Mouse (Mus musculus): ENCODE data around the gene Sec14l1. TPM values are rescaled to one million over a fixed set of nuclear protein-coding genes. Genes with fewer than 3 reads are reported as not detected.

Sec14l1 gene
- polyA plus RNA-seq, 1 experiment from 2014 or later, result 53.9 TPM

DNA sequence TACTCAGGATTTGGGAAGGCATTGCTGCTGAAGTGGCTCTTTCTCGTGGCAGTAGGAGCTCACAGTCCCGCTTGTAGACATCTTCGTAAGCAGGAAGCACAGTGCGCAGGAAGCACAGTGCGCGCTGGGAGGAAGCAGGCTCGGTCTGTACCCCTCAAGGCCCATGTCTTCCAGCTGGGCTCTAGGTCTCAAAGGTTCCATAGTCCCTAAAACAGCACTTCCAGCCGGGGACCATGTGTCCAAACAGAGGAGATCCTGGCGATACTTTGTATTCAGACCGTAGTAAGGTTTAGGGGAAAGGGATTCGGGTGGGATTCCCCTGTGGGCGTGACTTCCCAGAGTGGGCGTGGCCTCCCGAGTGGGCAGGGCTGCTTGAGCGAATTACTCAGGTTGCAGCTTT lies 60.0 kb downstream of the Sec14l1 start:
- peak overlapping the region; percentile 42 for H3K4me2 ChIP-seq (ENCODE audit: low read length)
- 0 out of 2 replicates have a peak overlapping the region, but pooled peaks have one; percentile 45 for H3K27ac ChIP-seq (ENCODE audit: low read depth, low read length)
- no peaks in the 10 kb centered on the region for H3K36me3 ChIP-seq (ENCODE audit: control insufficient read depth, insufficient read depth, low read length)
- H3K4me3 ChIP-seq (ENCODE audit: low read length), result peak overlapping the region; percentile 7; the same call in 1 of the 2 replicates
- no peaks in the 10 kb centered on the region; the same call in 1 of the 2 replicates for H3K9me3 ChIP-seq (ENCODE audit: control insufficient read depth, low read length)
- H3K4me1 ChIP-seq (ENCODE audit: control insufficient read depth, insufficient read depth, low read depth, low read length), result peaks cover 9% of the 10 kb centered on the region
- WGBS, result 54% methylated on average over 15 of the region's 15 CpGs
- H3K27me3 ChIP-seq (replicated peaks; ENCODE audit: control insufficient read depth, insufficient read depth, low read length), result no peaks in the 10 kb centered on the region
- H3K9ac ChIP-seq (ENCODE audit: low read depth, low read length), result no peak overlapping the region
- no peak for ATAC-seq

DNA sequence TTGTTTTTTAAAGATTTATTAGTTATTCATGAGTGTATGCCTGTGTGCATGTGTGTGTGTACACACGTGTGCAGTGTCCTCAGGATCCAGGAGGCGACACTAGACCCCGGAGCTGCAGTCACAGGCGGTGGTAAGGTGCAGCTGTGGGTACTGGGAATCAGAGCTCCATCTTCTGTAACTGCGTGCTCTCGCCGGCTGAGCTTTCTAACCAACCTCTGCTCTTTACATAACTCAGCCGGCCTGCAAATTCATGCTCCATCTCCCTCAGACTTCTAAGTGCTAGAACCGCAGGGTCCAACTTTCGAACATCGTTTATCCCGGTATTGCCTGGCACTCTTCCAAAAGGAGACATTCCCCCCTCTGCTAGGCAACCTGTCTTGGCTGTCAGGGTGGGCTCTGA lies 60.5 kb downstream of the Sec14l1 start:
- peaks cover 9% of the 10 kb centered on the region for H3K4me1 ChIP-seq (ENCODE audit: control insufficient read depth, insufficient read depth, low read depth, low read length)
- H3K36me3 ChIP-seq (ENCODE audit: control insufficient read depth, insufficient read depth, low read length), result no peaks in the 10 kb centered on the region
- H3K4me2 ChIP-seq (ENCODE audit: low read length), result no peak overlapping the region
- H3K27ac ChIP-seq (ENCODE audit: low read depth, low read length), result no peak overlapping the region
- H3K9ac ChIP-seq (ENCODE audit: low read depth, low read length), result no peak overlapping the region
- 82% methylated on average over 12 of the region's 12 CpGs for WGBS
- H3K27me3 ChIP-seq (replicated peaks; ENCODE audit: control insufficient read depth, insufficient read depth, low read length), result no peaks in the 10 kb centered on the region
- H3K9me3 ChIP-seq (ENCODE audit: control insufficient read depth, low read length), result no peaks in the 10 kb centered on the region; the same call in 1 of the 2 replicates
- no peak for ATAC-seq
- no peak overlapping the region for H3K4me3 ChIP-seq (ENCODE audit: low read length)

DNA sequence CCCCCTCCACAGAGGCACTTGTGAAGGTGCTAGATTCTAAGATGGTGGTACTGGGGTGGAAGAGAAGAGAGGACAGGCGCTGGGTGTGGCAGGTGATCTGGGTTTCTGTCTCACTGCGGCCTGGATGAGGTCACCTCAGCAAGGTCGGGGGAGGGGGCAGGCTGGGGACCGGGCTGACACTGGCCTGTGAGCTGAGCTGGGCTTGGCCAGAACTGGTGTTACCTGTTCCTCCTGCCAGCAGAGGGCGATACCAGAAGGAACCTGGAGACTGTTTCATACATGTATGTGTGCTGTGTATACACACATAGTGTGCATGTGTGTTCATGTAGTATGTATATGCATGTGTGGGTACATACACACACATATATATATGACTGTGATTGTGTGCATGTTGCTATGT lies 61.3 kb downstream of the Sec14l1 start:
- WGBS, result 28% methylated on average over 5 of the region's 5 CpGs
- no peak overlapping the region for H3K4me3 ChIP-seq (ENCODE audit: low read length)
- no peaks in the 10 kb centered on the region for H3K36me3 ChIP-seq (ENCODE audit: control insufficient read depth, insufficient read depth, low read length)
- H3K9me3 ChIP-seq (ENCODE audit: control insufficient read depth, low read length), result peaks cover 3% of the 10 kb centered on the region; the same call in 1 of the 2 replicates
- peaks cover 9% of the 10 kb centered on the region for H3K4me1 ChIP-seq (ENCODE audit: control insufficient read depth, insufficient read depth, low read depth, low read length)
- H3K27me3 ChIP-seq (replicated peaks; ENCODE audit: control insufficient read depth, insufficient read depth, low read length), result no peaks in the 10 kb centered on the region
- no peak overlapping the region for H3K27ac ChIP-seq (ENCODE audit: low read depth, low read length)
- ATAC-seq, result no peak
- H3K9ac ChIP-seq (ENCODE audit: low read depth, low read length), result no peak overlapping the region
- no peak overlapping the region for H3K4me2 ChIP-seq (ENCODE audit: low read length)

DNA sequence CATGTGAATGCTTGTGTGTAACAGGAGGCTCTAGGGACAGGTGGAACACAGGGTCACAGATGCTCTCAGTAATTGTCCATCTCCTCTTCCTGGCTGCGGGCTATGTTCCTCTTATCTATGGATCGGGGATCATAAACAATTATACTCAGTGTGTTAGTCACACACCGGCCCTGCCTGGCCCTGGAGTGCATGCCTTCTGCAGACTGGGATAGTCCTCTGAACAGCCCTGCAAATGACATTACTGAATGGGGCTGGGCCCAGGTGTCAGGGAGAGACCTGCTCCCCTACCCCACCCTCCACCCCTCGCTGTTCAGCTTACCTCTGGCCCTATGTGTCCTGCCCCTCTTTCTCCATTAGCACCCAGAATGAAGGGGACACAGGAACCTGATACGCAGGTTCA lies 61.9 kb downstream of the Sec14l1 start:
- Histone ChIP-seq H3K9me3 (ENCODE audit: control insufficient read depth, low read length) (peaks cover 4% of the 10 kb centered on the region), H3K36me3 (ENCODE audit: control insufficient read depth, insufficient read depth, low read length) (no peaks in the 10 kb centered on the region), H3K4me1 (ENCODE audit: control insufficient read depth, insufficient read depth, low read depth, low read length) (peaks cover 9% of the 10 kb centered on the region), H3K9ac (ENCODE audit: low read depth, low read length) (no peak overlapping the region), H3K4me3 (ENCODE audit: low read length) (no peak overlapping the region), H3K4me2 (ENCODE audit: low read length) (no peak overlapping the region), H3K27me3 (replicated peaks; ENCODE audit: control insufficient read depth, insufficient read depth, low read length) (no peaks in the 10 kb centered on the region), H3K27ac (ENCODE audit: low read depth, low read length) (no peak overlapping the region)
- peak; percentile 37; the same call in 1 of the 2 replicates for ATAC-seq
- 69% methylated on average over 5 of the region's 5 CpGs for whole genome bisulfite sequencing

DNA sequence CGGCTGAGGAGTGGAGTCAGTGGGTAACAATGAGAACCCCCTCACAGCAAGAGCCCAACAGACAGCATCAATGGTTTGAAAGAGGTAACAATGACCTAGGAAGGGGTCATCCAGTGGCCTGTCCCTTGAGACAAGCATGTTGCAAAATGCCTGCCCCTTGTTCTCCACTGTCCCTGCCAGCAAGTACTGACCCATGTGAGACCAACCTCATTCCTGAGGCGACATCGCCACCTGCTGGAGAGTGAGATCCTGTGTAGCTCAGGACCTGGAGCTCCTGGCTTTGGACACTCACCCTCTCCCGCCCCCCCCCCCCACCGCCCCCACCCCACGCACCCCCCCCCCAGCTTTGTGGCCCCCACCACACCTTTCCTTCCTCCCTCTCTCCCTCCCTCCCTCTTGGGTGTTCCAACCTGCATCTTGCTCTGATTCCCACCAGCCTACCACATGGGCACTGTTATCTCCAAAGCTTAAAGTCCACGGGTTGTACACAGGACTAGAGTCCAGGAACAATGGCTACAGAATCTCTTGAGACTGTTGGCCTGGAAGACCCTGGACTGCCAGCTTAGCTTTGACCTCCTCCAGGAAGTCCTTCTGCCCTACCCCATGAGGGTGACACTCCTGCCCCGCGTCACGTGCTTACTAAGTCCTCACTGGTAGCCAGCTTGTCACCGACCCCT lies 62.5 kb downstream of the Sec14l1 start:
- no peaks in the 10 kb centered on the region for H3K36me3 ChIP-seq (ENCODE audit: control insufficient read depth, insufficient read depth, low read length)
- no peak overlapping the region for H3K4me2 ChIP-seq (ENCODE audit: low read length)
- H3K9ac ChIP-seq (ENCODE audit: low read depth, low read length), result no peak overlapping the region
- H3K4me1 ChIP-seq (ENCODE audit: control insufficient read depth, insufficient read depth, low read depth, low read length), result peaks cover 9% of the 10 kb centered on the region
- no peaks in the 10 kb centered on the region for H3K27me3 ChIP-seq (replicated peaks; ENCODE audit: control insufficient read depth, insufficient read depth, low read length)
- peaks cover 8% of the 10 kb centered on the region for H3K9me3 ChIP-seq (ENCODE audit: control insufficient read depth, low read length)
- 50% methylated on average over 9 of the region's 11 CpGs for WGBS
- no peak overlapping the region for H3K27ac ChIP-seq (ENCODE audit: low read depth, low read length)
- H3K4me3 ChIP-seq (ENCODE audit: low read length), result no peak overlapping the region
- peak; percentile 77; the same call in 1 of the 2 replicates for ATAC-seq

DNA sequence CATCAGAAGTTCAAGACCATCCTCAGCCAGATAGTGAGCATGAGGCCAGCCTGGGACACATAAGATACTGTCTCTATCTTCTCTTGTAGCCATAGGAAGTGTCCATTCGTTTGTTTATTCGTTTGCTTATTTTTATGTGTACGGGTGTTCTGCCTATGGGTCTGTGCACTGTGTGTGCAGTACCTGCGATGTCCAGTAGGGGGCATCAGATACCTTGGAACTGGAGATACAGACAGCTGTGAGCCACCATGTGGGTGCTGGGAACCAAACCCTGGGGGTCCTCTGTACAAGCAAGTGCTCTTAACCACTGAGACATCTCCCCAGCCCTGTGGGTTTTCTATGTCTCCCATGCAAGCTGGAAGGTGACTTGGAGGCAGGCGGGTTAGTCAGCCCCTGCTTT lies 64.9 kb downstream of the Sec14l1 start:
- 83% methylated on average over 5 of the region's 5 CpGs for WGBS
- H3K9me3 ChIP-seq (ENCODE audit: control insufficient read depth, low read length), result peaks cover 11% of the 10 kb centered on the region
- H3K27ac ChIP-seq (ENCODE audit: low read depth, low read length), result no peak overlapping the region
- no peaks in the 10 kb centered on the region for H3K36me3 ChIP-seq (ENCODE audit: control insufficient read depth, insufficient read depth, low read length)
- no peak for ATAC-seq
- H3K9ac ChIP-seq (ENCODE audit: low read depth, low read length), result no peak overlapping the region
- peaks cover 3% of the 10 kb centered on the region for H3K4me1 ChIP-seq (ENCODE audit: control insufficient read depth, insufficient read depth, low read depth, low read length)
- H3K27me3 ChIP-seq (replicated peaks; ENCODE audit: control insufficient read depth, insufficient read depth, low read length), result no peaks in the 10 kb centered on the region
- no peak overlapping the region for H3K4me3 ChIP-seq (ENCODE audit: low read length)
- no peak overlapping the region for H3K4me2 ChIP-seq (ENCODE audit: low read length)

DNA sequence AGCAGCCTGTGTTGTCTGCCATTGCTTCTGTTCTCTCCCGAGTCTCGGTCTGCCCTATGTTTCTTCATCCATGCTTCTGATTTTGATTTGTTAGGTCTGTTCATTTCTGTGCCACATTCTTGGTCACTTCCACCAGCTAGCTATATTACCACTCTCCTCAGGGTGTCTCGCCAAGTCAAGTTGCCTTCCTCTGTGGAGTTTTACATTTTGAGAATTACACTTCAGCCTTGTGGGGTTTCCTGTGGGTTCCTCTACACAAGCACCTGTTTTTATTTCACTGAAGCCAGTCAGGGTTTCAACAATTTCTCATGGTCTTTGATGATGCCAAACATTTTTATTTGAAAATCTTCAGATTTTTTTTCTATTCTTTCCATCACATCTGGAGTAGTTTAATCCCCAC lies 67.8 kb downstream of the Sec14l1 start:
- Histone ChIP-seq H3K36me3 (ENCODE audit: control insufficient read depth, insufficient read depth, low read length) (no peaks in the 10 kb centered on the region), H3K27ac (ENCODE audit: low read depth, low read length) (no peak overlapping the region), H3K9me3 (ENCODE audit: control insufficient read depth, low read length) (peaks cover 11% of the 10 kb centered on the region), H3K4me3 (ENCODE audit: low read length) (no peak overlapping the region), H3K4me1 (ENCODE audit: control insufficient read depth, insufficient read depth, low read depth, low read length) (no peaks in the 10 kb centered on the region), H3K4me2 (ENCODE audit: low read length) (no peak overlapping the region), H3K27me3 (replicated peaks; ENCODE audit: control insufficient read depth, insufficient read depth, low read length) (no peaks in the 10 kb centered on the region), H3K9ac (ENCODE audit: low read depth, low read length) (no peak overlapping the region)
- WGBS, result 91% methylated on average over 3 of the region's 3 CpGs
- ATAC-seq, result no peak

DNA sequence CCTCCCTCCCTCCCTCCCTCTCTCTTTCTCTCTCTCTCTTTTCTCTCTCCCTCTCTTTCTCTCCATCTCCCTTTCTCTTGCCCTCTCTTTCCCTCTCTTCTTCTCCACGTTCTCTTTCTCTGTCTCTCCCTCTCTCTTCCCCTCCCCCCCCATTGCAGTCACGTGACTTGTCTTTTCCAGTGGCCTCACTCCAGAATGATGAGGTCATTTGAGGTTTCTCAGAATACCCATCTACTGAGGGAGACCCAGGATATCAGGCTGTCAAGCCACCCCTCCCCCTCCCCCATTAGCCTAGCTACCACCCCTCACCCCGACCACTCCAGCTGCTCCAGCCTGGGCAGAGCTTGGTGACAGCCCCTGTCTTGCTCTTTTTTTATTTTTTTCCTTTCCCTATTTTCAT lies 68.3 kb downstream of the Sec14l1 start:
- peaks cover 11% of the 10 kb centered on the region for H3K9me3 ChIP-seq (ENCODE audit: control insufficient read depth, low read length)
- no peaks in the 10 kb centered on the region for H3K4me1 ChIP-seq (ENCODE audit: control insufficient read depth, insufficient read depth, low read depth, low read length)
- no peak overlapping the region for H3K9ac ChIP-seq (ENCODE audit: low read depth, low read length)
- 76% methylated on average over 3 of the region's 3 CpGs for WGBS
- H3K27ac ChIP-seq (ENCODE audit: low read depth, low read length), result no peak overlapping the region
- H3K4me2 ChIP-seq (ENCODE audit: low read length), result no peak overlapping the region
- no peak overlapping the region for H3K4me3 ChIP-seq (ENCODE audit: low read length)
- ATAC-seq, result no peak
- no peaks in the 10 kb centered on the region for H3K36me3 ChIP-seq (ENCODE audit: control insufficient read depth, insufficient read depth, low read length)
- H3K27me3 ChIP-seq (replicated peaks; ENCODE audit: control insufficient read depth, insufficient read depth, low read length), result no peaks in the 10 kb centered on the region

DNA sequence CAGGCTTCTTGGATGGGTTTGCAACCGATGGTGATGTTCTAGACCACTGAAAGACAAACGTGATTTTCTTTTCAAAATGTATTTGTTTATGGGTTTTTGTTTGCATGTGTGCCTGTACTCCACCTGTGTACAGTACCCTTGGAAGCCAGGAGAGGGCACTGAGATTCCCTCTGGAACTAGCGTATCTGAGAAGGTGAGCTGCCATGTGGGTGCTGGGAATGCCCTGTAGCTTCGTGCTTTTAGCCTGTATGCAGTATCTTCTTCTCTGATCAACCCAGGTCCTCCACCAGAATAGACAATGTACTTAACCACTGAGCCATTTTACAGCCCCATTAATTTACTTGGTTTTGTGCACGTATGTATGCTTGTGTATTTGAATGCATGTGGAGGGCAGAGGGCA lies 68.9 kb downstream of the Sec14l1 start:
- Histone ChIP-seq H3K9me3 (ENCODE audit: control insufficient read depth, low read length) (peaks cover 11% of the 10 kb centered on the region), H3K27ac (ENCODE audit: low read depth, low read length) (no peak overlapping the region), H3K4me2 (ENCODE audit: low read length) (no peak overlapping the region), H3K9ac (ENCODE audit: low read depth, low read length) (no peak overlapping the region), H3K36me3 (ENCODE audit: control insufficient read depth, insufficient read depth, low read length) (no peaks in the 10 kb centered on the region), H3K4me3 (ENCODE audit: low read length) (no peak overlapping the region), H3K4me1 (ENCODE audit: control insufficient read depth, insufficient read depth, low read depth, low read length) (no peaks in the 10 kb centered on the region), H3K27me3 (replicated peaks; ENCODE audit: control insufficient read depth, insufficient read depth, low read length) (no peaks in the 10 kb centered on the region)
- no peak for ATAC-seq
- 84% methylated on average over 5 of the region's 5 CpGs for whole genome bisulfite sequencing

All from hindbrain, embryonic 16.5 days (tissue).